Mouse (Mus musculus) thymus, postnatal 10 days (tissue): Measurements from ENCODE around the gene Uvrag.
"Not testable (repeated sequence)": the region's sequence is repeated elsewhere in the genome, so short reads cannot be mapped to it uniquely, and the experiment has no call there.

Experiments used
- DNase-seq, 2 experiments: peaks; one replicate each; pipeline ENCODE4 v3.0.0; 2021; ENCODE audit warnings: low spot score in 2 of 2

Gene Uvrag

DNA sequence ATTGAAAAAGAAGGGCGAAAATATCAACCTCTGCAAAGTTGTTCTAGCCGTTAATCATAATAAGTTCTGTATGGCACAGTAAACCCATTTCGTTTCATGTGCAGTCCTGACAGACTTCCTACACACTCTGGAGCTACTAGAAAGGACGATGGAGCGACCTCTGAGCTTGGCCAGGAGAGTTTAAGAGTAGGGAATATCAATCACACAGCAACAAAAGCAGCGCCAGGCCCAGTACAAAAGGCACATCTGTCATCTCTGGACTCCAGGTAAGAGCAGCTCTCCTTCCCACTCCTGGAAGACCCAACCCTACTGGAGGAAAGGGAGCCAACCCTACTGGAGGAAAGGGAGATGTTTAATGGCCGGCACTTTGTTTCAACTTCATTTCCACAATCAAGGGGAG lies 43.2 kb downstream of the Uvrag start:
- DNase-seq = no peak

DNA sequence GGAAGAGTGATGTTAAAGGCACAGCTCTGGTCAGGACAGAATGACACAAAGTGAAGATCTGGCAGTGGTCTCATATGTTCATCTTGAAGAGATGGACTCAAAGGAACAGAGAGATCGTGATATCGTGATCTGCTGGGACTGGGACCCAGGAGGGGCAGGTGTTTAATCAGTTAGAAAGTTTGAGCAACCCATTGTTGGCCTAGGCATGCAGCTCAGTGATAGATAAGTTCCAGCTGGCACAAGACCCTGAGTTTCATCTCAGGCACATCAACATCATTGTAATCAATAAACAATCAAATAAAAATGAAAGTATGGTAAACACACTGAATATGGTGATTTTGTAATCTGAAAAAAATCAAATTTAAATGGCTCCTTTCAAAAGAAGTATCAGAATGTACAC lies 43.8 kb downstream of the Uvrag start:
- DNase-seq = no peak

DNA sequence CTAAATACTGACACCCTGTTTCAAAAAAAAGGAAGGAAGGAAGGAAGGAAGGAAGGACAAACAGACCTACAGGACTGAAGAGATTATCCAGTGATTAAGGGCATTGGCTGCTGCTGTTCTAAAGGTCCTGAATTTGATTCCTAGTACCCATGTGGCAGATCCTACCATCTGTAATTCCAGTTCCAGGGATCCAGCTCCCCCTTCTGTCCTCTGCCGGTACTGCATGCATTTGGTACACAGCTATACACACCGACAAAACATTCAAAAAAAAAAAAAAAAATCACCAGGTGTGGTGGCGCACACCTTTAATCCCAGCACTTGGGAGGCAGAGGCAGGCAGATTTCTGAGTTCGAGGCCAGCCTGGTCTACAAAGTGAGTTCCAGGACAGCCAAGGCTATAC lies 45.8 kb downstream of the Uvrag start:
- DNase-seq = peak; percentile 14 to 52

DNA sequence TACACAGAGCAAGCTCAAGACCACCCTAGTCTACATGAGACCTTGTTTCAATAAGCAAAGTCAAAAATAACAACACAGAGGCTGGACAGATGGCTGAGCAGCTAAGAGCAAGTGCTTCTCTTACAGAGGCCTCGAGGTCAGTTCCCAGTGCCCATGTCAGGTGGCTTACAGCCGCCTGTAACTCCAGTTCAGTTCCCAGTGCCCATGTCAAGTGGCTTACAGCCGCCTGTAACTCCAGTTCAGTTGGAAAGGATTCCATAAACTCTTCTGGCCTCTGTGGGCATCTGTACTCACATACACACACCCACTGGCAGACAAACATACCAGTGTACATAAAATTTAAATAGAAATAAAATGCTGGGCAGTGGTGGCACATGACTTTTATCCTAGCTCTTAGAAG lies 46.6 kb downstream of the Uvrag start:
- no peak for DNase-seq

DNA sequence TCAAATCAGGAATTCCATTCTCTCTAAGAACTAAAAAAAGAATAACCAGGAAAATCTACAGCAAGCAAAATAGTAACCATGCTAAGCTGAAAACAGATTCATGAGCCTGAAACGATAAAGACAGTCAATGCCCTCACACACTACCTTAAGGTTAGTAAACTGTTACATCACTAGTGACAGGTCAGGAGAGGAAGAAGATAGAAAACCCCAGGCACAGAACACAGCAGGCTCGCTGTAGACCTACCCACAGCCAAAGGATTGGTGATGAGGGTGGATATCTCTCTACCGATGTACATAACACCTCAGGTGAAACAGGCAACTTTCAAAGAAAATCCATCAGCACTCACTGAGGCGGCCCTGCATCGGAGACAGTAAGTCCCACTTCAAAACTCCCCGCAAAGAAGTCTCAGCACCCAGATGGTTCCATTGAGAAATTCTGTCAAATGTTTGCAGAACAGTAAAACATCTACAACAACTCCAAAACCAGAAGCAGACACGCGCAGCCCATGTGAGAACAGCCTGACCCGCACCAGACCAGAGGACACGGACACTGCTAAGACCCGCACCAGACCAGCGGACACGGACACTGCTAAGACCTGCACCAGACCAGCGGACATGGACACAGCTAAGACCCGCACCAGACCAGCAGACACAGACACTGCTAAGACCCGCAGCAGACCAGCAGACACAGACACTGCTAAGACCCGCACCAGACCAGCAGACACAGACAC lies 48.9 kb downstream of the Uvrag start:
- no peak for DNase-seq

DNA sequence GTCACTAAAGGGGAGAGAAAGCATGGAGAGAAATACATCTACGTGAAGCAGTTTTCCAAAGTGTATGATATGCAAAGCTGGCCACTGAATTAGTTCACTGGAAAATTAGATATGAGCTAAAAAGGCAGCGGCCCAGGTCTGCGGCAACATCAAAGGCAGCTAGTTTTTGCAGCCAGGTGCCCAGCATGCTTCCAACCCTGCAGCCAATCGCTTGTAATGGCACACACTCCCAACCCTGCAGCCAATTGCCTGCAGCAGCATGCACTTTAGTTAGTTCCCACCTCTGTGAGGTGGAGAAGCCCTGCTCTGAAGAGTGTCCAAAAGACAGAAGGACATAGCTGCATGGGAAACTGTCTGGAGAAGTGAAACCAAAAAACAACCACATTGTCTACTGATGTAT lies 51.2 kb downstream of the Uvrag start:
- no peak for DNase-seq

DNA sequence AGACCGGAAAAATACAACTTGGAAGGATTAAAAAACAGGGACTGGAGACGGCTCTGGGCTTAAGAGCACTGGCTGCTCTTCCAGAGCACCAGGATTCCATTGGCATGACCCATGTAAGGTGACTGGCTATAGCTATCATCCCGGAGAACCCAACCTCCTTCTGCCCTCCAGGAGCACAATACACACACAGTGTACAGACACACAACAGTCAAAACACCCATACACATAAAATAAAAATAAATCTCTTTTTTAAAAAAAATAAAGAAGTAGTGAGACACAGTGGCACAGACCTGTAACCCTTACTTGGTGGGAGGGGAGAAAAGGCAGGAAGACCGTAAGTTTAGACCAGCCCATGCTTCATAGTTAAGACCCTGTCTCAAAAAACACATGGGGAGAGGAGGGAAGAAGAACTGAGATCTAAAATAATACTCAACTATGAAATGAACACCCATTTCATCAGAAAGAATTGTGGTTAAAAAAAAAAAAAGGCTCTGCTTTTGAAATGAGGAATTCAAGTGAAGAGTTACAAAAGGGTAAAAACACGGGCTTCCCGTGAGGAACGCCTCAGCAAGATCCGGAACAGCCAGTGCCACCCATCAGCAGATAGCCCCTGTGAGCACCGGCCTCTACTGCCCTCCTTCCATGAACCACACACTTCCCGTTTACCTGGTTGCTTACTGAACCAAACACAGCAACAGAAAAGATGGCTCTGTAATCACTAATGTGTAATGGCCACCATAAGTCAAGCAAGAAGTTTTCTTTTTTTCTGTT lies 52.2 kb downstream of the Uvrag start:
- no peak for DNase-seq

DNA sequence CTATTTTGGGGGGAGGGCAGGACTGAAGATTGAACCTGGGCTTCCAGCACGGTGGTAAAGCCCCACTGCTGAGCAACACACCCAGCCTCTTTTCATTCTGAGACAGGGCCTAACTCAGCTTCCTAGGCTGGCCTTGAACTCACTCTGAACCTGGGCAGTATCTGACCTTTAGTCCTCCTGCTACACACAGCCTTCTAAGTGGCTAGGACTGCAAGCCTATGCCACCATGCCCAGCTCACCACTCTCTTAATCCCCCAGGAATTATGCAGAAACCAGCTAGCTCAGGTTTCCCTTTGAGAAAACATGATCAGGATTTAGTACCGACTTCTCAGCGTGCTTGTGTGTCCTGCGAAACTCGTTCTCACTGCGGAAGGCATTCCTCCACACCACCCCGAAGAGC lies 53.4 kb downstream of the Uvrag start:
- DNase-seq = no peak

DNA sequence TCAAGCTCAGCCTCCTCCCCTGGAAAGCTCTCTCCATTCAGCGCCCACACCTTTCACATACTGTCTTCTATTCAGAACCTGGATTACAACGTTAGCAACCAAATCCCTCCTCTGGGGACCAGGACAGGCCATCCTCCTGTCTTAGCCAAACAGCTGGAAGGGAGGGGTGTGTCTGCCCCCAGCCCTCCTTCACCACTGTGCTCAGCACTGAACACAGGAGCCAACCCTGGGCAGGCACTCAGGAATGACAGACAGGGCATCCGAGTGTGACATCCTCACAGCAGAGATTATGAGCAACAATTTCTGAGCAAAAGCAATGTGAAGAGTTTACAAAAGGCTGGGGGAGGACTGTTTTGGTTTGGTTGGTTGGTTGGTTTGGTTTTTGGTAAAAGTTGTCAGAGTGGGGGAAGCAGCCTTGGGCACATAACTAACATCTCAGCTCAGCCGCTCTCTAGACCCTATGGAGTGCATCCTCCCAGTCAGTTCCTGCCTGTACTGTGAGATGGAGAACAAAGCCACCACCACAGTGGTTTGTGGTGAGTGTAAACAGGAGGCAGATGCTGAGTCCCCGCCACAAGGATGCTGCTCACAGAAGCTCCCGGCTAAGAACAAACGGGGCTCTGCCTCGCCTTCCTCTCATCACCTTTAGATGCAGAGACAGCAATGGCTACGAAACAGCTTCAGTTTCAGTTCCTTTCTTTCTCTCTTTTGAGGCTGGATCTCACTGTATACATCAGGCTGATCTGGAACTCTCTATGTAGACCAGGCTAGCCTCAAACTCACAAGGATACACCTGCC lies 54.1 kb downstream of the Uvrag start:
- DNase-seq = peak; percentile 75 to 77

DNA sequence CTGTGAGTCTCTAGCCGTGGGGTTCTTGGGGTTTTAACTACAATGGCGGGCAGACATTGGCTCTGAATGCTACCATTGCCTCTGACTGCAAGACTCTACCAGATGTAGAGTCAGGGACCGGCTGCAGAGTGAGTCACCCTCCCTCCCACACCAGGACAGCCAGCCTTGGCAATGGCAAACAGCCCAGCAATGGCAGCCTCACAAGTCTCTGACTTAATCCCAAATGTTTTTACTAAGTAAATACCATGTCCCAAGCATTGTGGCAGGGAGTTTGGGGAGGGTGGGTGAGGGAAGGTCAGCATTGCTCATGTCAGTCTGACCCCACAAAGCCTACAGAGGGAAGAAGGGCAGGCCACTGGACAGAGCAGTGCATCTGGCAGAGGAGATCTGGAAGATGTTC lies 55.7 kb downstream of the Uvrag start:
- no peak for DNase-seq

DNA sequence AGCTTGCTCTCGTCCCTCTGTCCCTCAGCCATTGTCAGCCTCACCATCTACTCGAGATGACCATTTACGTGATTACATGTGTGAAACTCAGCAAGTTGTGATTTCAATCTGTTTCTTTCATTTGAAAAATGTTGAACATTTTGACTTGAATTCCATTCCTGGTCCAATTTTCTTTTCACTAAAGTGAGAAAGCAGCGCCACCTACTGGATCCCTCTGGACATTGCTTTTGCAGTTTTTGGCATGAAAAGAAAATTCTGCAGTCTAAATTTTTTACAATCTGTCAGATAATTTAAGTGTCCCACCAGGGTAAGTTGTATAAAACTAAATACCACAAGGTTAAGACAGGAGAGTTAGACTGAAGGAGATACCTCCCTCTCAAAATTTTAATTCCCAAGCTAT lies 61.4 kb downstream of the Uvrag start:
- DNase-seq = peak; percentile 17 to 65

DNA sequence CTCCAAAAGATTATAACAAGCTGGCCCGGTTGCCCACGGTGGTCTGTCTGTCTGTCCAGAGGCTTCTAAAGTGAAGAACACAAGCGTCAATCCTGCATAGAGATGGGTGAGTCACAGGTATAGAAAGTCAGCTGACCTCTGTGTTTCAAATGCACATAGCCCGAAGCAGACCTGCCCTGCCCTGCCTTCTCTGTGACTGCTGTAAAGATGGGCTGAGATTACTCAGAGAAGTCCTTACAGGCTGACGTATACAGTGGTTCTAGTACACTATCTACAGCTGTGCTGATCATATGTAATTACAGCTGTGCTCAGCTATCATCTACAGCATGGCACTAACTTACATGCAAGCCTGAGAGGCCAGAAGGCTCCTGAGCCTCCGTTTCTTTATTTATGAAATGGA lies 62.1 kb downstream of the Uvrag start:
- DNase-seq = no peak

DNA sequence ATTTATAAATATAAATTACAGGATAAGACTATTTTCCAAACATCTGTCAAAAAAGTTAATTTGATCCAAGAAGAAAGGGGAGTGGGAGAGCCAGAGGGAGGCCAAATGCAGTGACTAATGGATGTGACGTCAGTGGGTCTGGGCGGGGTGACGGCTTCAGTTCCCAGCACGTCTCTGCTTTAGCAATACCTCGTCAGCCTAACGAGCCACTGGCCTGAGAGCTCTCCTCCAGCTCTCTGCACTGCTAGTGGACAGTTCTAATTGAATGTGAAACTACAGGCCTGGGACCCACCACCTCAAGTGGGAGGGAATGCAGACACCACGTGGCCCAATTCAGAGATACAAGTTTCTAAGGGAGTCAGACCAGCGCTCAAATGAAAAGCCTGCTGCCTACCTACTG lies 63.7 kb downstream of the Uvrag start:
- DNase-seq = no peak

DNA sequence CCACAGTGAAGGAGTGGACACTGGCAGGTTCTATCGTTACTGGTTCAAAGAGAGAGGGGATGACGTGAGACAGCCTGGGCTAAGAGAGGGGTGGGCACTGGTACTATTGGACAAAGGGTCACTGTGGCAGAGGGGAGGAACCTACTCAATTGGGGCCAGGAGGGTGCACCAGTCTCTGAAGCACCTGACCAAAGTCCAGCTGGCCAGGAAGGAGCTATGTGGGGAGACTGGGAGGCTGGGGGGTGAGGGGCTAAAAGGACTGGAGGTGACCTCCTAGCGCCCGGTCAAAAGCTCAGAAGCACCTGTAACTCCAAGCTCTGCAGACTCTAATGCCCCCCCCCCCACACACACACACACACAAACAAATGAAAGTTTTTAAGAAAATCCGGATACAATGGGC lies 65.8 kb downstream of the Uvrag start:
- DNase-seq = no peak

DNA sequence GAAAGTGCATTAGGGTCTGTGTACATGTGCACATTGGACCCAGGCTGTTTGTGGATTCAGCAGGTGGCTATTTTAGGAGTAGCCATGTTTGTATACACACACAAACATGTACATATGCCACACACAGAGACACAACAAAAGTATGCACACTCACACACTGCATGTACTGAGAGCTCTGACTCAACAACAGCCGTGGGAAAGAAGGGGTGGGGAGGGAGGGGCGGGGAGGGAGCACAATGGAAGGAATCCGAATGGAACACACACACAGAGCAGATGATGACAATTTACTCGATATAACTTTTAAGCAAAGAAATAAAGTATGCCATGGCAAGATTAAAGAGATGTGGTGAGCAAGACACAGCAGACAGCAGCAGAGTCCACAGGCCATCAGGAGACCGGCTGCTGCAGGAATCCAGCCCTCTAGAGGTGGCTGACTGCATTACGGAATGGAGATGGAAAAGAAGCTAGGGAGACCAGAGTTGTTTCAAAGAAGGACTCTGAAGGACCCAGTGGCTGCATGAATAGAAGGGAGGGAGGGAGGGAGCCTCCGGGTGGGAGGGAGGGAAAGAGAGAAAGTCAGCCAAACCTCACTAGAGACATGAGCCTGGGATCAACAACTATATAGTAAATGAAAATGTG lies 67.1 kb downstream of the Uvrag start:
- DNase-seq = no peak

DNA sequence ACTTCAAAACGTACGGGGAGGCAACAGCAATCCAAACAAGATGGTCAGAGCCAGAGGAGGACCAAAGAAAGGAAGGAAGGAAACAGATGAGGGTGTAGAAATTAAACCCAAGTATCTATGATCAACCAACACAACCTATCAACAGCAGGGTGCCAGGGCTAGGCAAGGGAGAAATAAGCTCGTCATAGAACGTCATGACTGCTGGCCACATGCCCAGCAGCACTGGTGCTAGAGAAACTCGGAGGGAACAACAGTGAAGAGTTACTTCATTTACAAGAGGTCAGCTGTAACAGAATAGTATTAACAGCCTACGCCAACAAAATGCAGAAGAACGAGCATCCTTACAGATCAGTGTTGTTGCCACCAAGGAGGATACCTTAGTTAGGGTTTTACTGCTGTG lies 73.2 kb downstream of the Uvrag start:
- no peak for DNase-seq

DNA sequence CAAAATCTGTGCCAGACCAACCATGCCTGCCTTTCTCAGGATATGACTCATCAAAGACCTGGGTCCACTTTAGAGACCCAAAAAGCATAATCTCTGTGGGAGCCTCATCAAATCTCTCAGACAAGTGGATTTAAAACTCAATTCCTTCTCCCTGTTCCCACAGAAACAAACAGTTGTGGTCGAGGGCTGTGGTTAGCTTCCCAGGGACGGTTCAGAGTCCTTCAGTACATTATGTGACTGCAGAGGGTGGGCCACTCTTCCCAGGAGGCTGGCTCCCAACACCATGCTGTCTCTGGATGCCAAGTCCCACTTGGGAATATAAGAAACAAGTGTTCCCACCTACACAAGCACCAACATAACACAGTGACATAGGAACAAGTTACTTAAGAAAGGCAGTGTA lies 75.0 kb downstream of the Uvrag start:
- DNase-seq = no peak

DNA sequence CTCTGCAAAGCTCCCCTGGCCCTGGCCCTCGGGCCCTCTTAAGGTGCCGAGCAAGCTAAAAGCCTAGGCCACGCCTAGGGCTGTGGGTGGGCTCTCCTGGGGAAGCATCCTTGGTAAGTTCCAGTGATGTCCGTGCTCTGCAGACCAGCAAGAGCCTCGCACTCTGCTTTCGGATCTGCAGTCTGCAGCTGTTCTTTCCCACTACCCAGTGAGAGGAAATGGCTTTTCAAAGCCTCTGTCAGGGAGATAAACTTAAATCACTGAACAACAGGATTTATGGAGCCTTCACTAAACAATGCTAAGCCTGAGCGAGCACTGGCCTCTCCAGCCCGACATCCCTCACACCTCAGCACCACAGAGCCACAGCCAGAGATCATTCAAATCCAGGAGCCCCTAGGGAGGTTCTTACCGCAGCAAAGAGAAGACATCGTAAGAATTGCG lies 75.5 kb downstream of the Uvrag start:
- DNase-seq = no peak

DNA sequence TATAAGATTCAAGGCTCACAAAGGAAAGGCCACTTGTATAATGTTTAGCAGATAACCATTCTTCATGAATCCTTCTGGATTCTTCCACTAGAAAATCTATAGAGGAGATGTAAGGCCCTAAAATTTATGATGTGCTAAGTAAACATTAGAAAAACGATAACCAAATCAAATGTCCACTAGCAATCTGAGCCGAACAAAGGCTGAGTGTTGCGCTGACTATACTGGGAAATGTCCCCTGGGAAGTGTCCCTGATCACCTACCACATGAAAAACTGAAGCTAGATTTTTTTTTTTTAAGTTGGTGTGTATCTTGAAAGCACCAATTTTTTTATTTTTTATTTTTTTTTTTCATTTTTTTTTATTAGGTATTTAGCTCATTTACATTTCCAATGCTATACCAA lies 76.1 kb downstream of the Uvrag start:
- no peak for DNase-seq

DNA sequence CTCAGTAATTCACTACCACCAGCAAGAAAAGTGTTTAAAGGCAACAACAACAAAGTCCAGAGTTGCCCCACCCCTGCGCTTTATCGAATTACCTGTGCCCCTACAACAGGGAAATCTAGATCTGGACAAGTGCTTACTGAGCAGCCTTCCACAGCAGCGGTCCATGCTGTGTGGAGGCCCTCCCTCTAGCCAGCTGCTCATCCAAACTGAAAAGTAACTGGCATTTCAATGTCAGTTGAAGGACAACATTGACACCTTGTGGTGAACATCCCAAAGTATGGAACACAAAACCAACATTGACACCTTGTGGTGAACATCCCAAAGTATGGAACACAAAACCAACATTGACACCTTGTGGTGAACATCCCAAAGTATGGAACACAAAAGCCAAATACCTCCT lies 78.7 kb downstream of the Uvrag start:
- not testable (repeated sequence) for DNase-seq

DNA sequence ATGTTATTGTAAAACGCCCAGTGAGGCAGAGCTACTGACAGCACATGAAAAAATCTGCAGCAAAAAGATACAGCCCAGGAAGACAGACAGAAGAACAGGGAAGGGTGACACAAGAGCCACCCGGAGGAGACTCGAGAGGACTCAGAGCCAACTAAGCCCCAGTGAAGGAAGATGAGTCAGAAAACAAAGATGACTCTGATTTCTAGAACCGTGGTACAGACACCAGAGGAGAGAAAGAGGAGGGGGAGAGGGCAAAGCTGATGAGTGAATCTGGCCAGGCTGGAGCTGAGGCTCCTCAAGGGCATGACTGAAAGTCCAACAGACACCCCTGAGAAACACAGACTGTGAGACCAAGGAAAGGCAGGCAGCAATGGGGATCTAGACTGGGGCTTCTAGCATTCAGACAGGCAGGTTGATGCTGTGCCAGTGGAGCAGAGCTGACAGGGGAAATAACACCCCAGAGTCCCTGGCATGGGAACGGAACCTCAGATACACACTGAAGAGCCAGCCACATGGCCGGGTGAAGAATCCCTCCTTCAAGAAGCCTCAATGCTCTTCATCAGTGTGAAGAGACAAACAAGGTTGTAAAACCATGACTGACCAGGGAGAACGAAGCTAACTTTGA lies 79.8 kb downstream of the Uvrag start:
- no peak for DNase-seq

DNA sequence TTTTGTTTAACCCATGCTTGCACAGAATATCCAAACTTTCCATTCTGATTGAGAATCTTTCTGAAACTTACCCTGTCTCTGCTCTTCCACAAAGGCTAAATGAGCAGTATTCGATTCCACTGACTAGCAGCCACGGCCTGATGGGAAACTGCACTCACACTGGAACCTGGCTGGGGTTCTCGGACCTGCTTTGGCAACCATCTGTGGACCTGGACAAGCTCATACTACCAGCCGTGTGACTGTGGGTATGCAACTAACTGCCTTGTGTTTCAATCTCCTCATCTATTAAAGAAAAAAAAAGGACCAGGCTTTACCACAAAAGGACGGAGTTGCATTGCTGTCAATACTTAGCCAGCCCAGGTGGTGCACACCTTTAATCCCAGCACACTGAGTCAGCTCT lies 80.5 kb downstream of the Uvrag start:
- DNase-seq = no peak
